Mouse (Mus musculus) lung, embryonic 16.5 days (tissue): ENCODE data around the gene Det1. TPM values are rescaled to one million over a fixed set of nuclear protein-coding genes. Genes with fewer than 3 reads are reported as not detected.

Experiments
- microRNA-seq: library from miRNA; unstranded; fragments of <30 nt; microRNA quantifications from one replicate; pipeline ENCODE4, GENCODE M21; 2016
- polyA plus RNA-seq: library from polyadenylated mRNA; unstranded; fragments of >200 nt; fragmentation: Nextera tagmentation; extraction: Ambion mirVana; gene quantifications from 2 replicates; pipeline ENCODE4 v1.2.1, GENCODE M21; 2015

Gene Det1
- polyA plus RNA-seq, 1 experiment from 2014 or later: 16.9 TPM

Small RNAs within 50 kb of the gene (microRNA-seq; reads per million reads assigned to microRNA genes)
- 3.0 reads per million, percentile 8 among the genes with 10 or more reads in this experiment for gene Mir7-2

Other genes starting within 250 kb of the Det1 start
- gene Ntrk3, start 109.3 kb downstream of the Det1 start, polyA plus RNA-seq: 0.89 and 2.5 TPM in 2 replicates
- gene Mrps11, start 64.1 kb downstream of the Det1 start, polyA plus RNA-seq: 66.7 and 70.8 TPM in 2 replicates
- gene Mrpl46, start 63.7 kb downstream of the Det1 start, polyA plus RNA-seq: 57.6 and 60.1 TPM in 2 replicates
- 27.6 TPM in 2 replicates for gene Aen, start 48.6 kb upstream of the Det1 start, polyA plus RNA-seq
- gene Isg20, start 66.2 kb upstream of the Det1 start, polyA plus RNA-seq: 12.8 and 21.5 TPM in 2 replicates
- gene Acan, start 206.2 kb upstream of the Det1 start, polyA plus RNA-seq: 1.2 and 1.5 TPM in 2 replicates